Mouse (Mus musculus) lung, embryonic 14.5 days (tissue): Measurements from ENCODE around the gene H2al1i. TPM values are rescaled to one million over a fixed set of nuclear protein-coding genes. Genes with fewer than 3 reads are reported as not detected.
"Not testable (repeated sequence)": the region's sequence is repeated elsewhere in the genome, so short reads cannot be mapped to it uniquely, and the experiment has no call there.

Experiments
- ATAC-seq: fragments of 200-750 bp; cut with Nextera tagmentation; 2 replicates; pipeline ENCODE4 v1.8.0; 2017; ENCODE audit warnings: mild to moderate bottlenecking, moderate TSS enrichment, moderate library complexity; ENCODE audit not compliant: insufficient read depth
- DNase-seq: peaks from one replicate; pipeline ENCODE4 v3.0.0-alpha.2; 2015
- H3K27ac ChIP-seq: fragments of 300-500 bp; sonication (generic); 2 replicates; pipeline ENCODE4 v1.5.1; 2014; ENCODE audit warnings: low read depth, mild to moderate bottlenecking, moderate library complexity
- H3K27me3 ChIP-seq: fragments of 300-500 bp; sonication (generic); 2 replicates; pipeline ENCODE4 v1.6.1; 2014; ENCODE audit warnings: low read length, control low read depth; ENCODE audit not compliant: insufficient read depth
- H3K36me3 ChIP-seq: fragments of 300-500 bp; sonication (generic); 2 replicates; pipeline ENCODE4 v1.6.1; 2014; ENCODE audit warnings: control low read depth; ENCODE audit not compliant: insufficient read depth
- H3K4me1 ChIP-seq: fragments of 300-500 bp; sonication (generic); 2 replicates; pipeline ENCODE4 v1.6.1; 2014; ENCODE audit warnings: antibody characterized with exemption, control low read depth; ENCODE audit not compliant: insufficient read depth
- H3K4me2 ChIP-seq: fragments of 300-500 bp; sonication (generic); 2 replicates; pipeline ENCODE4 v1.6.1; 2014; ENCODE audit warnings: mild to moderate bottlenecking
- H3K4me3 ChIP-seq: fragments of 300-500 bp; sonication (generic); 2 replicates; pipeline ENCODE4 v1.5.1; 2014; ENCODE audit warnings: low read depth, low read length
- H3K9ac ChIP-seq: fragments of 300-500 bp; sonication (generic); 2 replicates; pipeline ENCODE4 v1.6.1; 2014
- H3K9me3 ChIP-seq: fragments of 300-500 bp; sonication (generic); 2 replicates; pipeline ENCODE4 v1.6.1; 2016; ENCODE audit warnings: low read depth, low read length, control low read depth
- CTCF ChIP-seq: IDR thresholded peaks from 2 replicates; pipeline ENCODE4 v1.5.1; 2016; ENCODE audit warnings: antibody characterized with exemption, low read depth
- WGBS: fragments of 180-500 bp; shearing (Covaris S2); extraction: QIAGEN DNeasy Blood & Tissue Kit; methylation state at CpG from one replicate; pipeline ENCODE4 v1.1.7; 2014; 5-methylcytosine and 5-hydroxymethylcytosine counted together
- polyA plus RNA-seq: library from polyadenylated mRNA; unstranded; fragments of >200 nt; fragmentation: Nextera tagmentation; extraction: Ambion mirVana; gene quantifications from 2 replicates; pipeline ENCODE4 v1.2.1, GENCODE M21; 2014

H2al1i gene
- polyA plus RNA-seq: not detected in 2 replicates

DNA sequence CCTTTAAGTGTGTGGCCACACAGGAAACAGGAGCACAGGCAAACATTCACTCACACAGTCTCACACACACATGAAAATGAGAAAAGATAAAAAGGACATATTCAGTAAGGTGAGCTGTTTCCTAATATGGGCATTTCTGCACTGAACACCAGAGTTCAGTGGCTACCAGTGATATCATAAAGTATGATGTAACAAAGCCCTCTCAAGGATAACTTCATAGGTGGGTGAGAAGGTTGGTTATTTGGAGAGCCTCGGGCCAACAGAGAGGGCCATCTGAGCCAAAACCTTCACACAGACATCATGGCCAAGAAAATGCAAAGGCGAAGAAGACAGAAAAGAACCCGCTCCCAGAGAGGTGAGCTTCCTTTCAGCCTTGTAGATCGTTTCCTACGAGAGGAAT lies at the start of gene H2al1i:
H2al1i (plus strand) TSS at position 301 of the 400 bp plus-strand sequence.
- not testable (repeated sequence) for H3K4me2 ChIP-seq, H3K27ac ChIP-seq, H3K9ac ChIP-seq, H3K36me3 ChIP-seq, H3K9me3 ChIP-seq, H3K4me3 ChIP-seq, H3K4me1 ChIP-seq, H3K27me3 ChIP-seq, ATAC-seq, DNase-seq
- 100% methylated on average over 2 of the region's 5 CpGs for WGBS

DNA sequence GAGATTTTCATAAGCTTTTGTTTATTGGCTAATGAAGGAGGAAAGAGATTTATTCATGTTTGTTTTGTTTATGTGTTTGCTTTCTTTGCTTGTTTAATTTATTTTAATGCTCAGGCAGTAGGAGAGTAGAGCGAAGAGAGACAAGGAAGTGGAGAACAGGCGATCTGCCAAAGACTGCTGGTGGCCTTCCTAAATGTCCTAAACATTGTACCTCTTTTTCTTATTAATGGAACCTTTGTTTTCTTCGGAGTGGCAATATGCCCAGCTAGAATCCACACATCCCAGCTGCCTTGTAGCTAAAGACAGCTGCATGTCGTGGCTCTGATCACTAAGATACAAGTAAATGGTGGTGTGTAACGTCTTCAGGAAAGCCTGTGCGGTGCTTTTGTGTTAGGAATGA lies 47.4 kb upstream of the H2al1i start:
- no peak overlapping the region for H3K27ac ChIP-seq
- no peak for TF ChIP-seq CTCF
- 39% methylated on average over 6 of the region's 6 CpGs for WGBS
- no peaks in the 10 kb centered on the region for H3K27me3 ChIP-seq
- H3K4me2 ChIP-seq: no peak overlapping the region
- H3K36me3 ChIP-seq: no peaks in the 10 kb centered on the region
- H3K9ac ChIP-seq: no peak overlapping the region
- H3K4me3 ChIP-seq: no peak overlapping the region
- ATAC-seq: peak; percentile 35; the same call in 1 of the 2 replicates
- DNase-seq: peak; percentile 72
- no peaks in the 10 kb centered on the region for H3K4me1 ChIP-seq
- no peaks in the 10 kb centered on the region for H3K9me3 ChIP-seq

DNA sequence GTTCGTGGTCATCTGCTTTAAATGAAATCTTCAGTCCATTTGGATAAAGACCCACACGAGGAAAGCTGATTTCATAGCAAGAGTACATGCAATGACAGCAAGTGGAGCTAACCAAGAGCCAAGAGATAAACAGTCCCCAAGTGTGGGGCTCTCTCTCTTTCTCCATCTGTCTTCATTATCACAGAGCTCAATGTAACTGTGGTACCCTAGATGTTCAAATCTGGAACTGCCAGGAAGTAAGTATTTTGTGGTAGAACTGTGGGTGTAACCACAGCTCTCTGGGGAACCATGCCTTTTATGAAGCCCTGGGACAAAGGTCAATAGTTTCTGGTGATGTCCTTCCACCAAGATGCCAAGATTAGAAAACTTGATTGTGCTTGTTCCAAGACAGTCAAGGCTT lies 43.7 kb upstream of the H2al1i start:
- no peak overlapping the region for H3K4me3 ChIP-seq
- no peaks in the 10 kb centered on the region for H3K27me3 ChIP-seq
- H3K4me1 ChIP-seq: no peaks in the 10 kb centered on the region
- DNase-seq (no peak), ATAC-seq (no peak)
- H3K4me2 ChIP-seq: no peak overlapping the region
- 59% methylated on average over 2 of the region's 2 CpGs for WGBS
- TF ChIP-seq CTCF: no peak
- H3K9me3 ChIP-seq: no peaks in the 10 kb centered on the region
- H3K9ac ChIP-seq: no peak overlapping the region
- H3K27ac ChIP-seq: no peak overlapping the region
- no peaks in the 10 kb centered on the region for H3K36me3 ChIP-seq

DNA sequence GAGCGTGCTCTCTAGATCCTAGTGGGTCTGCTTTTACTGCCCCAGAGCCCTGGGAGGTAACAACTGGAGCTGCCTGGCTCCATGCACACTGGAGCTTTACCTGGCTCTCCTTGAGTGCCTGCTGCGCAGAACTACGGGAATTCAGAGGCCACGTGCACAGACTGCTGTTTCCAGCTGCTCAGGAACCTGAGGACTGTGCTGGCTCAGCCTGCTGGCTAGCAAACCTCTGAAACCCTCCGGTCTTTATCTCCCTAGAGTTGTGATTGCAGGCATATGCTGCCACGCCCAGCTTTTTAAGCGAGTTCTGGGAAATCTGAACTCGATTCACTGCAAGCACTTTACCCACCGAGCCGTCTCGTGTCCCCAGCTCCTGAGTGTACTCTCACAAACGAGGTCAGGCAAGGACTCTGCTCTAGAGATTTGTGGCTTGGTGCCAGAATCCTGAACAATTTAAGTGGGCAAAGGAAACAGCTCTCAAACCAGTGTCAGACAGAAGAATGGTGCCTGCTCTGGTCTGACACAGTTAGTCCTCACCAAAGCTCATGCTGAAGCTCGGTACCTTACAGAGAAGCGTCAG lies 36.1 kb upstream of the H2al1i start:
- WGBS: 43% methylated on average over 14 of the region's 14 CpGs
- Histone ChIP-seq H3K9me3 (no peaks in the 10 kb centered on the region), H3K27me3 (no peaks in the 10 kb centered on the region), H3K4me3 (no peak overlapping the region), H3K27ac (no peak overlapping the region), H3K4me1 (no peaks in the 10 kb centered on the region), H3K9ac (no peak overlapping the region), H3K36me3 (no peaks in the 10 kb centered on the region), H3K4me2 (no peak overlapping the region)
- DNase-seq (peak; percentile 66), ATAC-seq (peak; percentile 28; the same call in 1 of the 2 replicates)
- TF ChIP-seq CTCF: no peak

GRCm38 (mm10) chrX:11289244-11289643 lies 35.2 kb upstream of the H2al1i start:
- 73% methylated on average over 4 of the region's 4 CpGs for WGBS
- DNase-seq (no peak), ATAC-seq (no peak)
- Histone ChIP-seq H3K9me3 (no peaks in the 10 kb centered on the region), H3K27me3 (no peaks in the 10 kb centered on the region), H3K27ac (no peak overlapping the region), H3K4me1 (no peaks in the 10 kb centered on the region), H3K4me2 (no peak overlapping the region), H3K9ac (no peak overlapping the region), H3K36me3 (no peaks in the 10 kb centered on the region), H3K4me3 (no peak overlapping the region)
- no peak for TF ChIP-seq CTCF

DNA sequence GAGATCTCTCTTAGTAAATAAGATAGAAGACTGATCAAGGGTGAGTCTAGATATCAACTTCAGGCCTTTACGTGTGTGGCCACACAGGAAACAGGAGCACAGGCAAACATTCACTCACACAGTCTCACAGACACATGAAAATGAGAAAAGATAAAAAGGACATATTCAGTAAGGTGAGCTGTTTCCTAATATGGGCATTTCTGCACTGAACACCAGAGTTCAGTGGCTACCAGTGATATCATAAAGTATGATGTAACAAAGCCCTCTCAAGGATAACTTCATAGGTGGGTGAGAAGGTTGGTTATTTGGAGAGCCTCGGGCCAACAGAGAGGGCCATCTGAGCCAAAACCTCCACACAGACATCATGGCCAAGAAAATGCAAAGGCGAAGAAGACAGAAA lies 25.5 kb upstream of the H2al1i start, which contains the start of gene H2al1a:
H2al1a (plus strand) TSS at position 301 of the 400 bp plus-strand sequence.
- H3K9ac ChIP-seq, H3K9me3 ChIP-seq, DNase-seq, H3K4me3 ChIP-seq, ATAC-seq, H3K27ac ChIP-seq, H3K4me2 ChIP-seq, H3K4me1 ChIP-seq, H3K36me3 ChIP-seq, H3K27me3 ChIP-seq: not testable (repeated sequence)
- no CpG with 5 or more reads among the region's 3 CpGs for WGBS

- not testable (repeated sequence) for H3K4me3 ChIP-seq, H3K36me3 ChIP-seq, H3K27ac ChIP-seq, ATAC-seq, H3K27me3 ChIP-seq, H3K9ac ChIP-seq, DNase-seq, H3K4me1 ChIP-seq, H3K4me2 ChIP-seq, H3K9me3 ChIP-seq
- 95% methylated on average over 1 of the region's 3 CpGs for WGBS
Measured at GRCm38 (mm10) chrX:11302132-11302531, 22.3 kb upstream of the H2al1i start, which contains the start of gene H2al1b. TSS of gene H2al1b (plus strand) at chrX:11302432.

DNA sequence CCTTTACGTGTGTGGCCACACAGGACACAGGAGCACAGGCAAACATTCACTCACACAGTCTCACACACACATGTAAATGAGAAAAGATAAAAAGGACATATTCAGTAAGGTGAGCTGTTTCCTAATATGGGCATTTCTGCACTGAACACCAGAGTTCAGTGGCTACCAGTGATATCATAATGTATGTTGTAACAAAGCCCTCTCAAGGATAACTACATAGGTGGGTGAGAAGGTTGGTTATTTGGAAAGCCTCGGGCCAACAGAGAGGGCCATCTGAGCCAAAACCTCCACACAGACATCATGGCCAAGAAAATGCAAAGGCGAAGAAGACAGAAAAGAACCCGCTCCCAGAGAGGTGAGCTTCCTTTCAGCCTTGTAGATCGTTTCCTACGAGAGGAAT lies 19.1 kb upstream of the H2al1i start, which contains the start of gene H2al1c:
H2al1c (plus strand) TSS at position 301 of the 400 bp plus-strand sequence.
- not testable (repeated sequence) for H3K27ac ChIP-seq, H3K9me3 ChIP-seq, ATAC-seq, DNase-seq, H3K36me3 ChIP-seq, H3K4me1 ChIP-seq, H3K4me2 ChIP-seq, H3K9ac ChIP-seq, H3K4me3 ChIP-seq, H3K27me3 ChIP-seq
- 90% methylated on average over 2 of the region's 6 CpGs for WGBS

- H3K36me3 ChIP-seq, H3K27ac ChIP-seq, DNase-seq, H3K4me1 ChIP-seq, H3K4me3 ChIP-seq, H3K9me3 ChIP-seq, ATAC-seq, H3K27me3 ChIP-seq, H3K9ac ChIP-seq, H3K4me2 ChIP-seq: not testable (repeated sequence)
- WGBS: no CpG with 5 or more reads among the region's 6 CpGs
Measured at GRCm38 (mm10) chrX:11308524-11308923, 15.9 kb upstream of the H2al1i start, which contains the start of gene H2al1d. TSS of gene H2al1d (plus strand) at chrX:11308824.

DNA sequence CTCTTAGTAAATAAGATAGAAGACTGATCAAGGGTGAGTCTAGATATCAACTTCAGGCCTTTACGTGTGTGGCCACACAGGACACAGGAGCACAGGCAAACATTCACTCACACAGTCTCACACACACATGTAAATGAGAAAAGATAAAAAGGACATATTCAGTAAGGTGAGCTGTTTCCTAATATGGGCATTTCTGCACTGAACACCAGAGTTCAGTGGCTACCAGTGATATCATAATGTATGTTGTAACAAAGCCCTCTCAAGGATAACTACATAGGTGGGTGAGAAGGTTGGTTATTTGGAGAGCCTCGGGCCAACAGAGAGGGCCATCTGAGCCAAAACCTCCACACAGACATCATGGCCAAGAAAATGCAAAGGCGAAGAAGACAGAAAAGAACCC lies 12.8 kb upstream of the H2al1i start, which contains the start of gene H2al1e:
H2al1e (plus strand) TSS at position 301 of the 400 bp plus-strand sequence.
- H3K9me3 ChIP-seq, H3K4me1 ChIP-seq, H3K36me3 ChIP-seq, H3K4me2 ChIP-seq, H3K27me3 ChIP-seq, DNase-seq, ATAC-seq, H3K27ac ChIP-seq, H3K4me3 ChIP-seq, H3K9ac ChIP-seq: not testable (repeated sequence)
- no CpG with 5 or more reads among the region's 3 CpGs for WGBS
